Mouse (Mus musculus): ENCODE measurements around the gene Atpif1.

Gene Atpif1

DNA sequence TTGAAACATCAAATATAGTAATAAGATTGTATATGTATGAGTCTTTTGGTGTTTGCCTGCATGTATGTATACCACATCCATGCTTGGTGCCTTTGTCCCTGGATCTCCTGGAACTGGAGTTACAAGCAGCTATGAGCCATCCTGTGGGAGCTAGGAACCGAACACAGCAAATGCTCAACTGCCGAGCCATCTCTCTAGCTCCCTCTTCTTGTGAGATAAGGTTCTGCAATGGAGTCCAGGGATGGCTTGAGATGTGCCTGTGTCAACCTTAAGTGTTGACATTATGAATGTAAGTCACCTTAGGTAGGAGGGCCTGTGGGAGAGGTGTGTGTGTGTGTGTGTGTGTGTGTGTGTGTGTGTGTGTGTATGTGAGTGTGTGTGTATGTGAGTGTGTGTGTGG is 6.8 kb downstream of the Atpif1 start:
- no peak for DNase-seq (ENCODE audit: low spot score in 2 of 2)

DNA sequence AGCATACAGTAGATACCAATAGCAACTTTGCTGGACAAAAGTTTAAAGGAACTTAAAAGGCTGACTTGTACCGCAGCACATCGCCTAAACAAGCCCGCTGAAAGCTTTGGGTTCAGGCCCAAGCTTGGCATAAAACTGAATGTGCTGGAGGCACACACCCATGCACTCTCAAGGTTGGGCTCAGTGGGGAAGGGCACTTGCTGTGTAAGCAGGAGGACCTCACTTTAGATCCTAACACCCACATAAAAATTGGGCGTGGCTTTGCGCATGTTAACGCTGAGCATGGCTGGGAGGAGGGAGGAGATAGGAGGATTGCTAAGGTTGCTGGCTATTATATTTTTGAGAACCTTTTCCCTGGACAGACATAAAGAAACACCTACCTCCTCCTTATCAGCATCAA is 8.7 kb downstream of the Atpif1 start:
- no peak for DNase-seq (ENCODE audit: low spot score in 2 of 2)

DNA sequence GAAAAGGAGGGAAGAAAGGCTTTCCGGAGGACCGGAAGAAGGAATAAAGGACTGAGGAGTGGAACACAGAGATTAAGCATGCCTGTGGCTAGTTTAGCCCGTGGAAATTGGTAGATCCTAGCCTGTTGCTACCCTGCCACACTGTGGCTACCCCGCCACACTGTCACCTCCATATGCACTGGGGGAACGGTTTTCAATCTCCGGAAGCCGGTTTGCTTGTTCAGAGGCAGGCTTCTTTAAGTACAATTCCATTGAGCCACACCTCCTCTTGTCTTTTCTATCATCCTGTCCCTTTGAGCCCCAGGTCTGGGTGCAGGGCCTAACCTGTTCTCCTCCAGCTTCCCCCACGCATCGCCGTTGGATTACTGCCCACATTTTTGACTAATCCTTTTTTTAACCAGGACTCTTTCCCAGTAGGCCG is 9.1 kb downstream of the Atpif1 start:
- DNase-seq (ENCODE audit: low spot score in 2 of 2), result no peak

DNA sequence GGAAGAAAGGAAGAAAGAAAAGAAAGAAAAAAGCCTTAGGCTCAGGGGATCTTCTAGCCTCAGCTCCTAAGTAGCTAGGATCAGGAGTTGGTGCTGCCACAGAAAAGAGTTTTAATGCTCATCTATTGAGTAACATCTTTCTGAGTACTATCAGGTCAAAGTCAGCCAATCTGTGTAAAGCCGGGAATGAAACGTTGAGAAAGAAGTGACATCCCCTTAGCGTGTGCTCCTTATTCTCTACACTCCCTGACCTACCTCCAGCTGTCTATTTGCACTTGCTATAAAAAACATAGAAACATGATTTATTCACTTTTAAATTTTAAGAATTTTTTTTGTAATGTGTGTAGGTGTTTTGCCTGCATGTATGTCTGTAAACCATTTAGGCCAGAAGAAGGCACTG is 14.3 kb downstream of the Atpif1 start:
- no peak for DNase-seq (ENCODE audit: low spot score in 2 of 2)

DNA sequence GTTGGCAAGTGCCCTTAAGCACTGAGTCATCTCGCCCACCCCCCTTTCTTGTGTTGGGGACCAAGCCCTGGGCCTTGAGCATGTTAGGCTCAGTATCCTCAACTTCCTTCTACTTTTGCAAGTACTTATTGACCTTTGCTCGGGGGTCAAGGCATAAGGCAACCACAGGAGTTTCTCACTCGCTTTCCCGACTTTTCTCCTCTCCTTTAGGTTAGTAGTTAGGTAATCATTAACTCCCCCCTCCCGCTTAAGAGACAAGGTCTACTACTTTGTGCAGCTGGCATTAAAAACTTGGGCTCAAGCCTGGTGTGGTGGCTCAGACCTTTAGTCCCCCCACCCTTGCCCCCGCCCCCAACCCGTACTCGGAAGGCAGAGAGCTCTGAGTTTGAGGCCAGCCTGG is 15.4 kb downstream of the Atpif1 start:
- DNase-seq (ENCODE audit: low spot score in 2 of 2), result no peak

DNA sequence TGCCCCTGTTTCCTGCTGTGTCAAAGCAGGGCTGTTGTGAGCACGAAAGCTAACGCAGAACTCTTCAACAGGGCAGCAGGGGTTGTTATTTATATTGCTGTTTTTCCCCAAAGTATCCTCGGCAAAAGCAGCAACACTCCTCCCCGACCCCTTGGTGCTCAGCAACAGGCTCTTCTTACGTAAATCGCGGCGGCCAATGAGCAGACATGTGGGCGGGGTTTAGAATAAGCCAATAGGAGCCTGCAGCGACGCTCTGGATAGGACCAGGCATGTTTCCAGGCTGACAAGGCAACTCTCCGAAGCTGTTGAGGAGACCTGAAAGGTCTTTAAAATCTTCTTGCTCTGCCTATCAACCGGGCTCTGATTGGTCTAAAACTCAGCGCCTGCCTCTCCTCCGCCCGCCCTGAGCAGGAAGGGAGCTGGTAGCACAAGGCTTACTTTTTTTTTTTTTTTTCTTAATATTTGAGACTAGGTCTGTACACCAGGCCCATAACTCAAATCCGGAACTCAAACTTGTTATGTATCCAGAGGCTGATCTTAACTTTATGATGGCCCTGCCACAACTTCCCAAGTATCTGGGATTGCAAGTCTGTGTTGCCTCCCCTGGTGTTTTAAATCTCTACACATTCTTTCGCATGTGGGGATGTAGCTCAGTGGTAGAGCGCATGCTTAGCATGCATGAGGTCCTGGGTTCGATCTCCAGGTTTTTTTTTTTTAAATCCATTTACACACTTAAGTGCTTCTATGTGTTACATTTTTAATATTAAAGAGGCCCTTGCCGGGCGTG is 17.9 kb downstream of the Atpif1 start:
- DNase-seq (ENCODE audit: low spot score in 2 of 2), result peak; percentile 87 to 91

DNA sequence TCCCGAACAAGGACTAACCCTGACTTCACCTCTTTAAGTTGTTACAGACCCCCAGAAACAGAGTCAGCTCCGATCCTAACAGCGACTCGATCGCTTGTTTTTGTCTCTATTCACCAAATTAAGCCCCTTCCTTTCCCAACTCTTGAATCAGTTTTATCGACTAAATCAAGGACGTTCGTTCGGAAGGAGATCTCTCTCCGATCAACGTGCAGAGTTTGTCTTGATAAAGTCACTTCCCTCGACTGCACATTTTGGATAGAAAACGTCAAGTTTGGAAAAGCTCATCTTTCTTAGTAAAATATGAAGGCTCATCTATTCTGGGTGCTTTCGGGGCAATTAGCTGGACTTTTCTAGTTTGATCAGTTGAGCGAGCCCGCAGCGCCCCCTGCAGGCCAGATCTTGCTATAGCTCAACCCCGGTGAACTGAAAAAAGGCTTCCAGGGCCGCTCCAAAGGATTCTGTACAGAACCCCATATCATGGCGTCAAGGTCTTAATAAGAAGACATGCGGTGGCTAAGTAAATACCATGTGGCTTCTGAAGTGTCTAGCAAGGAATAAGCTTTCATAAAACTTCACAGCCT is 18.8 kb downstream of the Atpif1 start:
- peak; percentile 57 to 81 for DNase-seq (ENCODE audit: low spot score in 2 of 2)

DNA sequence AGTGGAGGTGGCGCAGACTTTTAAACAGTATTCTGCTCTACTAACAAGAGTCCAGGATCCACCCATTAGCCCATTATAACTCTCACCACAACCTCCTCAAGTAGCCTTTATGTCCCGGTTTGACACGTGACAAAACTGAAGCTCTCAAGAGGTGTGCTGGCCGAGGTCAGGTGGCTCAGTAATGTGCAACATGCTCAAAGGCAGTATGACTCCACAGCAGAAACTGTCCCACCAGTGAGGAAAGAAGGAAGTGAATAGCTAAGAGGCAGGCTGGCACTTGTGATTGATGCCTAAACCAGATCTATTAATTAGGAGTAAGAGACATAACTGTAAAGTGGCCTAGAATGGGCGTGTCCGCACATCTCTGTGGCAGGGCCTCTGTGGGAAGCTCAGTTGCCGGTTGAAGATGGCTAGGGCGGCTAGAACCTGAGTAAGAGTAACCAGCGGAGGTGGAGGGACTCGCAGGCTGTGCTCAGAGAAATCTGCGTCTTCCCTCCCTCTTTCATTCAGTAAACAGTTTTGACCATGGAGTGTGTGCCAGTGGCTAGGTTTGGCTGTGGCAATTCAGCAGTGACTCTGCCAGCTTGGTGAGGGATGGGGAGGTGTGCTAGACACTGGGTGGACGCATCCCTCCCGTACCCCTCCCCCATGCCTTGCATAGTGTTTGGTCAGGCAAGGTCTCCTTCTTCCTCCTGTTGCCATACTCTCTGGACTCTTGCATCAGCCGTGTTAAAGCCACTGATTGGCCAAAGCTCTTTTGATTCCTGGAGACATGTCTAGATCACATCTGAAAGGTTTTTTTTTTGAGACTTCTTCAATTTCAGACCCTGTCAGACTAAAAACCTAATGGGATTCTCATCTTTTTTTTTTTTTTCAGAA is 19.8 kb downstream of the Atpif1 start:
- DNase-seq (ENCODE audit: low spot score in 2 of 2), result no peak

DNA sequence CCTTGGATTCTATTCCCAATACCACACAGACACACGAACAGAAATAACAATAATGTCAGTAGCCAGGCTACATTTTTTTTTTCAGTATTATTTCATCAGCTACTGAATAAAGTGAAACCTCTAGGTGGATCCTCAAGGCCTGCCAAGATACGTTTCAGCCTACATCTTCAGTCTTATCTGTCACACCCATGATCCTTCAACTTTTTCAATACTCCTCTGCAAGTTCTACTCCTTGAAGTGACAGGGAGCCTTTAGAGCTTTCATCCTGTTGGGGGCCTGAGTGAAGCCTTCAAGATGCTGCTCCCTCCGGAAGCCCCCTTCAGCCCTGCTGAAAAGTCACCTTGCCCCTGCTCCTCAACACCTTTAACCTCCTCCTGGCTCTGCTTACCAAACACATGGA is 21.4 kb downstream of the Atpif1 start:
- no peak for DNase-seq (ENCODE audit: low spot score in 2 of 2)

DNA sequence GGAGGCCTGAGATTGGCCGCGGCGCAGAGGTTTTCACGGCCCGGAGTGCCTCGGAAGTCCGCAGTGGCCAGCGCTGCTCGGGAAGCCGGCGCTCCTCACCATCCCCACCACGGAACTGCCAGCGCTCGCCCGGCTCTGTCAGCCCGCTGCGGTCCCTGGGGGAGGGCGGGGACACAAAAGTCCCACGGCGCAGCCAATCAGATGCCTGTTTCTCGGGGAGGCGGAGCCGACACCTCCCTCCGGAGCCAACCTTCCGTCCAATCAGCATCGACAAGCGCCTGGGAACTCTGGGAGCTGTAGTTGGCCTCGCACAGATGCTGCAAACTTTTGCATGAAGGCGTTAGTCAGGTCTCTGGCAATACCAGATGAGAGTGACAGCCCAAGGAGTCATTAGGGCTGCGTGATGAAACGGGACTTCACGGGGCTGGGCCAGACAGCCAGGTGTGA is 23.1 kb downstream of the Atpif1 start, which contains the start of gene Sesn2:
Gene Sesn2, minus strand, starts transcription at position 150 of the 447 bp plus-strand sequence.
- peak; percentile 95 to 96 for DNase-seq (ENCODE audit: low spot score in 2 of 2)

DNA sequence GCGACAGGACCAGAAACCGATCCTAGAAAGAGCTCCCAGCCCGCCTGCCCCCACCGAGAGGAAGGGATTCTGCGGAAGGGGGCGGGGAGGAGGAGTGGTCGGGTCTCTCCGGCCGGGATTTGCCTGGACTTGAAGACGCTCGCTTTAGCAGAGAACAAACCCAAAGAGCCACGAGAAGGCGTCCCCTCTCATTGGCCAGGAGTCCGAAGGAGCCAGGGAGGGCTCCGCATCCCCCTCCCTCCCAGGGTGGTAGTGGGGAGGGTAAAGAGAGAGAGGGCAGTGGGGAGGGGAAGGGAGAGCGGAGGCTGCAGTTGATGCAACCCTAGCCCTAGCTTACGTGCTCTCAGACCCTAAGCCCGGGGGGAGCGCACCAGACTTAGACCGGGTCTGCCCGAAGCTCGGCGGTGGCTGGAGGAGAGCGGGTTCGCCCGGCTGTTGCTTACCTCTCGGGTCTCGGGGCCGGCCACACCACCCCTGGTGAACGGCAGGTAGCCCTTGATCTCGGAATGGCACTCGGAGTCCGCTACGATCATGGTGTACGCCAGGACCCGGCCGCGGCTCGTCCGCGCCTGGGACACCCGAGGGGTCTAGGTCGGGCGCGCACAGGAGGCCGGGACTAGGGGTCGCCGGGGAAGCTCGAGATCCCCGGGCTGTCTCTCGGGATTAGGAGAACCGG is 23.7 kb downstream of the Atpif1 start:
- DNase-seq (ENCODE audit: low spot score in 2 of 2), result peak; percentile 63 to 64

DNA sequence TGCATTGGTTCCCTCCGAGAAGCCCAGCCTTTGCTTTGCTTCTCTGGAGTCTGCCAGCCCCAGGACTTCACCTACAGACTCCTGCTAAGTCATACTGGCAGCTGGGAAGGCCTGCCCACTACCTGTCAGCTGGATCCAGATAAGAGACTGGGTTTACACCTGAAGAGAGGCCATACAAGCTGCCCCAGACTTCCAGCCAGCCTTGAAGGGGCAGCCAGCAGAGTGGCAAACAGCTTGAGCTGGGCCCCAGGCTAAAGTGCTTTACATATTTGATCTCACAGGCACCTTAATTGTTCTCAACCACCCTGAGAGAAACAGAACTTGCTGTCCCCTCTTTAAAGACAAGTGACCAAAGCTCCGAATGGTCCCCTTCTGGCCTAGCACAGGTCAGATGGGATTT is 26.2 kb downstream of the Atpif1 start:
- no peak for DNase-seq (ENCODE audit: low spot score in 2 of 2)

DNA sequence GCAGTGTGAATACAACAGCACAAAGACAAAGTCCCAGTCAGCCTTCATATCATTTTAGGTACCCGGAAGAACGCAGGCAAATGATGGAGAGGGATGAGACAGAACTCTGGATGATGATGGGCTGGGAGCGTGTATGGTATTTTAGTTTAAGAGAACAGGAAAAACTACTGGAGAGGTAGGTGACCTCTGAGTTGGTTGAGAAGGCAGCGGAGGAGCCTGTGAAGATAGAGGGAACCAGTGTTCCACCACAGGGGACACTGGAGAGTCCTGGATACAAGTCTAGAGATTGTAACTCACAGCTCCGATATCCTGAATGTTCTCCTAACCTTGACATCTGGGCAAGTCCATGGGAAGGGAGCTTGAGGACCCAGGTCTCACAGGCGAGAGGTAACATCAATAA is 27.2 kb downstream of the Atpif1 start:
- no peak for DNase-seq (ENCODE audit: low spot score in 2 of 2)

DNA sequence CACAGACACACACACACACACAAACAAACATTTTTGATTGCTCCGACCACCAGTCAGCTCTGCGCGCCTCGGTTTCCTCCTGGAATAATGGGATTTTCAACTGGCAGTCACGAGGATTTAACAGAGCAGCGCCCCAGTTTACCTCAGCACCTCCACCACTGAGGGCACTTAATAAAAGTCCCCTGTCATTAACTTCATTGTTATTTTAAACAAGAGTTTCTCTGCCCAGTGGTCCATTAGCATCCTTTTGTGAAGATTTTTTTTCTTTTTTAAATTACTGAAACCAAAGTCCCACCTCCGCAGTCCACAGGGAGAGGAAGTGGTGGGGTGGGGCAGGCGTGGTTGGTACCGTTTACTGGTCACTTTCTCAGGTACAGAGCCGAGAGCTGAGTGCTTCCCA is 27.7 kb downstream of the Atpif1 start:
- DNase-seq (ENCODE audit: low spot score in 2 of 2), result no peak

DNA sequence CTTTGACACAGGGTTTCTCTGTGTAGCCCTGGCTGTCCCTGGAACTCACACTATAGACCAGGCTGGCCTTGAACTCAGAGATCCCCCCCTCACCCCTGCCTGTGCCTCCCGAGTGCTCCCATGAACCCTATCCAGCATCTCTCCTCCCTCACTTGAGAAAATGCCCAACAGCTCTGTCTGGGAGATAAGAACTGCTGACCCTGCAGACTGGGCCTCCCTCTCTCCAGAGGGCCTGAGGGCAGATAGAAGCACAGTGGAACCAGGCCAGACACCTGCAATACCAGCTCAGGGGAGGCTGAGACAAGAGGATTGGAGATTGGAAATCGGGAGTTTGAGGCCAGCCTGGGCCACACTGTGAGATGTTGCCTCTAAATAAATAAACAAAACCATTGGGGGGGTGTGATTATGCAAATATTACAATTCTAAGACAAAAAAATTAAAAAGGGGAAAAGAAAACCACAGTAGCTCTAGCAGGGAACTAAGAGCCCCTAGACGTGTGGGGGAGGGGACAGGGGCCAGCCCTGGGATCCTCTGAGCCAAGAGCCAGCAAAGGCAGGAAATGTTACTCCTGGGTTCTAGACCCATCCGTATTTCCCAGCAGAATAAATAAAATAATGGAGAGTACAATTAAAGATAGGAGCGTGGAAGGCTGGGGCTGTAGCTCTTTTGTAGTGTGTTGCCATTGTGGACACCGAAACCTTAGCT is 28.3 kb downstream of the Atpif1 start:
- no peak for DNase-seq (ENCODE audit: low spot score in 2 of 2)

DNA sequence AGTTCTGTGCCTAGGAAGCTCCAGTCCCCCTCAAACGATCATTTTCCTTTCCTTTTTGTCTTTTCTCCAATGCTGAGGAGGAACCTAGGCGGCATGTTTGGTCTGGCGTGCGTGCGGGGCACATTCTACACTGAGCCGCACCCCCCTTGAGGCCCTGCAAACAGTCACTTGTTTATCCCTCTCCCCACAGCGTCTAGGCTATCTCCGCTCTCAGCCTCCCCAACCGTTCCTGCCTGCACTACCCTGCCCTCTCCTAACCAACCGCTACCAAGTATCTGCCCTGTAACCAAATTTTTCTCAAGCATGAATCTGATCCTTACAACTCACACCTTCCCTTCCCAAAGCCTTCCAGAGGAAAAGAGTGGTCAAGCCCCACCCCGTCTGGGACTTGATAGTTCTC is 30.1 kb downstream of the Atpif1 start:
- DNase-seq (ENCODE audit: low spot score in 2 of 2), result no peak

DNA sequence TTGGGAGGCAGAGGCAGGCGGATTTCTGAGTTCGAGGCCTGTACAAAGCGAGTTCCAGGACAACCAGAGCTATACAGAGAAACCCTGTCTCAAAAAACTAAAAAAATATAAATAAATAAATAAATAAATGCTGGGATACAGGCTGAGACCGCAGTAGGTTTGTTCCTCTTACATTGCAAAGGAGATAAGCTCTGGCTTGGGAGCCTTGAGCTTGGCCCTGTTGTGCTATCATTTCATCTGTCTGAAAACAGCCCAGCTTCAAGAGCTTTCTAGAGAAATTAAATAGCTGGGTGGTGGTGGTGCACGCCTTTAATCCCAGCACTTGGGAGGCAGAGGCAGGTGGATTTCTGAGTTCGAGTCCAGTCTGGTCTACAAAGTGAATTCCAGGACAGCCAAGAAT is 31.8 kb downstream of the Atpif1 start:
- no peak for DNase-seq (ENCODE audit: low spot score in 2 of 2)

DNA sequence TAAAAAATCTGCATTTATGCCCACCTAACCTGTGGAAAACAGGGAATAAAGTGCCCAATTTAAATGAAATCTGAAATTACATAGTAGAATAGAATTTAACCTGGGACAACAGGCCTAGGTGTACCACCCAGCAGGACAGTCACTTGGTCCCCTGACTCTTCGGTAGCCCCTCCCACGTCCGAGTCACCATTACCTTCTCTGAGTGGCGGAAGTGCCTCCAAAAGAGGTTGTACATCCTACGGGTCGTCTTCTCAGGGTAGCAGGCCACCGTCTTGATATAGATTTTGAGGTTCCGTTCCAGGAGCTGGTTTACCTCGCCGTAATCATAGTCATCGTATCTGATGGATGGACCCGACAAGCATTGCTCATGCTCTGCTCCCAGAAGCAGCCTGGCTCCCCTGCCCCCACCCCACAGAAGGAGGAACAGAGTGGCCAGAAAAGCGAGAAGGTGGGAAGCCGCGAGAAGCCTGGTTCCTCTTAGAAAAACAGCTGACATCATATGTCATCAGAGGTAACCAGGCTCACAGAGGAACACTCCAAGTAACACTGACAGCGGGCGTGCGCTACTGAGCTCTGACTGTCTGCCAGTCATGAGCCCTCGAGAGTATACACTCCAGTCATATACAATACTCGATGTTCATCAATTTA is 39.1 kb downstream of the Atpif1 start:
- DNase-seq (ENCODE audit: low spot score in 2 of 2), result no peak

DNA sequence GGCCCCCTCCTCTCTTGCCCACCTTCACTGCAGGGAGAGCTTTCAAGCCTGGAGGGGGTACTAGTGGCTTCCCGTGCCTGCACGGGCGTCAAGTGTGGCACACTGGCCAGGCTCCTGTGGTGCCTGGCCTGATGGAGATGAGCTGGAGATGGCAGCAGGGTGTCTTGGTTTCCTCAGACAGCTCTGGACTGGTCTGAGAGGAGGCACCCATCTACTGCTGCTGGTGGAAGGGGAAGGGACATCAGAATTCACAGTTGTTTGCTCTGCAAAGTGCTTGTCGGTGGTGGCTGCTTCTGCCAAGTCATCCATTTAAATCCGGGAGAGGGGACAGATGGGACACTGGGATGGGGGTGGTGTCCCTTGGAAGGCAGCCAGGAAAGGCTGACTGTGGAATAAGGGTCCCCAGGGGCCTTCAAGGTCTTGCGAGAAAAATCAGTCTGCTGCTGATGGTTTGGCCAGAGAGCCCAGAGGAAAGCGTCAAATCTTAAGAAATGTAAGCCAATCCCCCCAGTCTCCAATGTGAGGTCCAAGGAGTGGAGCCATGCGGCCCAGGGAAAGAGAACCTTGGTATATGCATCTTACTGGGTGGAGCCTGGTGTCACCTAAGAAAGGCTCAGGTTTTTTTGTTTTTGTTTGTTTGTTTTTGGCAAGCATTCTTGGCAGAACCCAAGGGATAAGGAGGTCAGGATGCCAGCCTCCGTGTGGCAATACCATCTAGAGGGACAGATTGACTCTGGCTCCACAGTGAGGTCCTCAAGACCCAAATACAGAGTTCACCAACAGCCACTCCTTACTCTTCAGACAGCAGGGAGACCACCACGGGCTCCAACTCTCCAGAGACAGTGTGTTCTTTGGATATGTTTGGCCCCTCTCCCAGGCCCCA is 41.0 kb downstream of the Atpif1 start:
- no peak for DNase-seq (ENCODE audit: low spot score in 2 of 2)

DNA sequence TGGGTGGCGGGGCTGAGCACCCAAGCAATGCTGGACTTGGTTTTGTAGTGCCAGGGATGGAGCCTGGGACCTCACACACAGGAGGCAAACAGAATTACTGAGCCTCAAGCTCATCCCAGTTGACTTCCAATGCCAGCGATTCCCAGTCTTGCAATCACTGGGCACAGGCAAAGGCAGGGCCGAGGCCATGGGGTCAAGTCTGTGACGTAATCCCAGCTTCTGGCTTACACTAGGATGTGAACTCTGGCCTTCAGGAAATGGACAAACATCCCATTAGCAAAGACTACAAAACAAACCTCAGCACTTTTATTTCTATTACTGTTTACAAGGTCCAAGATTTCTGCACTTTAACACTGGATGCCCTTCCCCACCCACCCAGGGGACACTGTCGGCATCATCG is 41.7 kb downstream of the Atpif1 start:
- no peak for DNase-seq (ENCODE audit: low spot score in 2 of 2)

All from frontal cortex, postnatal 14 days (tissue).